Mouse (Mus musculus): ENCODE data around the gene Clmn. TPM values are rescaled to one million over a fixed set of nuclear protein-coding genes. Genes with fewer than 3 reads are reported as not detected.

The Clmn gene
- polyA plus RNA-seq, 1 experiment from 2014 or later: 0.98 TPM

GRCm38 (mm10) chr12:104899161-104899560 is 34.3 kb upstream of the Clmn start:
- Histone ChIP-seq H3K36me3 (no peaks in the 10 kb centered on the region), H3K27me3 (peaks cover 3% of the 10 kb centered on the region; the same call in 1 of the 2 replicates), H3K9me3 (no peaks in the 10 kb centered on the region), H3K4me1 (replicated peaks) (peaks cover 23% of the 10 kb centered on the region), H3K9ac (replicated peaks) (no peak overlapping the region), H3K27ac (no peak overlapping the region), H3K4me2 (replicated peaks) (no peak overlapping the region), H3K4me3 (replicated peaks) (no peak overlapping the region)
- 65% methylated on average over 11 of the region's 11 CpGs for WGBS
- ATAC-seq: no peak

GRCm38 (mm10) chr12:104898718-104899117 is 33.8 kb upstream of the Clmn start:
- 77% methylated on average over 9 of the region's 9 CpGs for WGBS
- Histone ChIP-seq H3K4me2 (replicated peaks) (no peak overlapping the region), H3K9ac (replicated peaks) (no peak overlapping the region), H3K27me3 (peaks cover 3% of the 10 kb centered on the region; the same call in 1 of the 2 replicates), H3K27ac (no peak overlapping the region), H3K4me1 (replicated peaks) (peaks cover 23% of the 10 kb centered on the region), H3K36me3 (no peaks in the 10 kb centered on the region), H3K9me3 (no peaks in the 10 kb centered on the region), H3K4me3 (replicated peaks) (no peak overlapping the region)
- ATAC-seq: no peak

GRCm38 (mm10) chr12:104897051-104897618 is 32.3 kb upstream of the Clmn start:
- Histone ChIP-seq H3K9me3 (no peaks in the 10 kb centered on the region), H3K4me1 (replicated peaks) (peaks cover 23% of the 10 kb centered on the region), H3K4me3 (replicated peaks) (no peak overlapping the region), H3K27ac (no peak overlapping the region), H3K4me2 (replicated peaks) (no peak overlapping the region), H3K27me3 (peaks cover 3% of the 10 kb centered on the region; the same call in 1 of the 2 replicates), H3K9ac (replicated peaks) (no peak overlapping the region), H3K36me3 (no peaks in the 10 kb centered on the region)
- WGBS: 55% methylated on average over 8 of the region's 8 CpGs
- peak; percentile 73 for ATAC-seq

- no peak overlapping the region for H3K27ac ChIP-seq
- peaks cover 19% of the 10 kb centered on the region for H3K4me1 ChIP-seq (replicated peaks)
- no peak overlapping the region for H3K4me3 ChIP-seq (replicated peaks)
- peak; percentile 49 for ATAC-seq
- 38% methylated on average over 16 of the region's 16 CpGs for WGBS
- no peak overlapping the region for H3K9ac ChIP-seq (replicated peaks)
- no peak overlapping the region for H3K4me2 ChIP-seq (replicated peaks)
- H3K36me3 ChIP-seq: no peaks in the 10 kb centered on the region
- H3K27me3 ChIP-seq: peaks cover 3% of the 10 kb centered on the region; the same call in 1 of the 2 replicates
- no peaks in the 10 kb centered on the region for H3K9me3 ChIP-seq
These were observed 31.8 kb upstream of the Clmn start for GRCm38 (mm10) chr12:104896640-104897039.

- no peaks in the 10 kb centered on the region for H3K36me3 ChIP-seq
- H3K4me3 ChIP-seq (replicated peaks): no peak overlapping the region
- no peak overlapping the region for H3K9ac ChIP-seq (replicated peaks)
- ATAC-seq: no peak
- no peaks in the 10 kb centered on the region for H3K9me3 ChIP-seq
- no peak overlapping the region for H3K4me2 ChIP-seq (replicated peaks)
- H3K4me1 ChIP-seq (replicated peaks): peaks cover 10% of the 10 kb centered on the region; the same call in 1 of the 2 replicates
- no peaks in the 10 kb centered on the region for H3K27me3 ChIP-seq
- no peak overlapping the region for H3K27ac ChIP-seq
- 85% methylated on average over 3 of the region's 3 CpGs for WGBS
These were observed 27.4 kb upstream of the Clmn start for GRCm38 (mm10) chr12:104892245-104892644.

GRCm38 (mm10) chr12:104890066-104890465 is 25.2 kb upstream of the Clmn start:
- Histone ChIP-seq H3K27me3 (no peaks in the 10 kb centered on the region), H3K9ac (replicated peaks) (no peak overlapping the region), H3K4me3 (replicated peaks) (no peak overlapping the region), H3K4me1 (replicated peaks) (no peaks in the 10 kb centered on the region), H3K27ac (no peak overlapping the region), H3K9me3 (no peaks in the 10 kb centered on the region), H3K4me2 (replicated peaks) (no peak overlapping the region), H3K36me3 (no peaks in the 10 kb centered on the region)
- 86% methylated on average over 8 of the region's 8 CpGs for WGBS
- no peak for ATAC-seq

GRCm38 (mm10) chr12:104886104-104886503 is 21.2 kb upstream of the Clmn start:
- no peaks in the 10 kb centered on the region for H3K9me3 ChIP-seq
- no peak overlapping the region for H3K27ac ChIP-seq
- H3K9ac ChIP-seq (replicated peaks): no peak overlapping the region
- H3K4me3 ChIP-seq (replicated peaks): no peak overlapping the region
- 86% methylated on average over 7 of the region's 7 CpGs for WGBS
- no peaks in the 10 kb centered on the region for H3K4me1 ChIP-seq (replicated peaks)
- H3K4me2 ChIP-seq (replicated peaks): no peak overlapping the region
- ATAC-seq: no peak
- no peaks in the 10 kb centered on the region for H3K27me3 ChIP-seq
- H3K36me3 ChIP-seq: no peaks in the 10 kb centered on the region

GRCm38 (mm10) chr12:104882533-104882932 is 17.7 kb upstream of the Clmn start:
- WGBS: 66% methylated on average over 5 of the region's 5 CpGs
- no peaks in the 10 kb centered on the region for H3K36me3 ChIP-seq
- no peak for ATAC-seq
- no peaks in the 10 kb centered on the region for H3K27me3 ChIP-seq
- H3K9me3 ChIP-seq: no peaks in the 10 kb centered on the region
- H3K4me3 ChIP-seq (replicated peaks): no peak overlapping the region
- no peak overlapping the region for H3K9ac ChIP-seq (replicated peaks)
- H3K27ac ChIP-seq: no peak overlapping the region
- peaks cover 13% of the 10 kb centered on the region for H3K4me1 ChIP-seq (replicated peaks)
- no peak overlapping the region for H3K4me2 ChIP-seq (replicated peaks)

- Histone ChIP-seq H3K27me3 (no peaks in the 10 kb centered on the region), H3K4me3 (replicated peaks) (no peak overlapping the region), H3K27ac (no peak overlapping the region), H3K9ac (replicated peaks) (no peak overlapping the region), H3K4me1 (replicated peaks) (peaks cover 13% of the 10 kb centered on the region), H3K9me3 (no peaks in the 10 kb centered on the region), H3K36me3 (no peaks in the 10 kb centered on the region), H3K4me2 (replicated peaks) (no peak overlapping the region)
- 41% methylated on average over 2 of the region's 2 CpGs for WGBS
- ATAC-seq: no peak
These were observed 17.2 kb upstream of the Clmn start for GRCm38 (mm10) chr12:104882061-104882460.

GRCm38 (mm10) chr12:104881518-104882060 is 16.7 kb upstream of the Clmn start:
- WGBS: 87% methylated on average over 4 of the region's 4 CpGs
- Histone ChIP-seq H3K4me1 (replicated peaks) (peaks cover 13% of the 10 kb centered on the region), H3K9me3 (no peaks in the 10 kb centered on the region), H3K4me2 (replicated peaks) (no peak overlapping the region), H3K27ac (no peak overlapping the region), H3K9ac (replicated peaks) (no peak overlapping the region), H3K36me3 (no peaks in the 10 kb centered on the region), H3K27me3 (no peaks in the 10 kb centered on the region), H3K4me3 (replicated peaks) (no peak overlapping the region)
- ATAC-seq: 0 out of 2 replicates have a peak, but pooled peaks have one; percentile 15

GRCm38 (mm10) chr12:104880367-104880766 is 15.5 kb upstream of the Clmn start:
- 0 out of 2 replicates have a peak, but pooled peaks have one; percentile 37 for ATAC-seq
- Histone ChIP-seq H3K4me3 (replicated peaks) (no peak overlapping the region), H3K27ac (no peak overlapping the region), H3K36me3 (no peaks in the 10 kb centered on the region), H3K9ac (replicated peaks) (no peak overlapping the region), H3K27me3 (0 out of 2 replicates have a peak, but pooled peaks cover 4% of the 10 kb centered on the region), H3K4me2 (replicated peaks) (no peak overlapping the region), H3K9me3 (no peaks in the 10 kb centered on the region), H3K4me1 (replicated peaks) (peaks cover 13% of the 10 kb centered on the region)
- 60% methylated on average over 12 of the region's 12 CpGs for WGBS

- H3K9me3 ChIP-seq: no peaks in the 10 kb centered on the region; the same call in 1 of the 2 replicates
- H3K4me1 ChIP-seq (replicated peaks): peaks cover 13% of the 10 kb centered on the region
- no peaks in the 10 kb centered on the region for H3K36me3 ChIP-seq
- H3K27me3 ChIP-seq: 0 out of 2 replicates have a peak, but pooled peaks cover 4% of the 10 kb centered on the region
- H3K4me3 ChIP-seq (replicated peaks): no peak overlapping the region
- no peak overlapping the region for H3K4me2 ChIP-seq (replicated peaks)
- WGBS: 55% methylated on average over 10 of the region's 10 CpGs
- no peak for ATAC-seq
- H3K9ac ChIP-seq (replicated peaks): no peak overlapping the region
- H3K27ac ChIP-seq: no peak overlapping the region
These were observed 14.7 kb upstream of the Clmn start for GRCm38 (mm10) chr12:104879577-104879989.

Measured in midbrain, embryonic 13.5 days (tissue).